Mouse (Mus musculus) WW6 (cell line): Measurements from ENCODE around the gene Gadd45gip1.
A peak's percentile ranks its signal among the peaks of the same experiment; 100 is the strongest.
"Not testable (repeated sequence)": the region's sequence is repeated elsewhere in the genome, so short reads cannot be mapped to it uniquely, and the experiment has no call there.

ENCODE experiments used
- DNase-seq: peaks from one replicate; pipeline ENCODE4 v3.0.0-alpha.2; 2013; ENCODE audit warnings: low read depth, low spot score

Gene Gadd45gip1

DNA sequence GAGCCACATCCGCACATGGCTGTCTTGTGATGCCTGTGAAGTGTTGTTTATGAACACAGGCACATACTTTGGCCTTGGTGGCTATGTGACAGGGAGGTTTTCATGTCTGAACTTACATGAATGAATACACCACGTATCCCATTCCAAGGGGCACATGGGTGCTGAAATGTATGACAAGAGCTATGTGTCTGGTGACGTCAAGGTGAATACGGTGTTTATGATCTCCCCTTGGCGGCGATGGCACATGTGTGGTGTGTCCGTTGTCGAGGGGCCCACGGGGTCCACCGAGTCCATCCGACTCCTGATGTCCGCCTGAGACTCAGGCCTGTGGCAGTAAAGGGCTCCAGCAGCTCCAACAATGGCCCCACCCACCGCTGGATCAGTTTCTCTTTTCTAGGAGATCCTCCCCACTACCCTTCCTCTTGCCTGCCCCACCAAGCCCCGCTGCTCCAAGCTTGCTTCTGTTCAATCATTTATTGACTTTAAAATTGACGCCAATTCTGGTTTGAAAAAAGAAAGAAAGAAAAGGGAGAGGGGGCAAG, 34.0 kb upstream of the Gadd45gip1 start:
- DNase-seq = no peak

DNA sequence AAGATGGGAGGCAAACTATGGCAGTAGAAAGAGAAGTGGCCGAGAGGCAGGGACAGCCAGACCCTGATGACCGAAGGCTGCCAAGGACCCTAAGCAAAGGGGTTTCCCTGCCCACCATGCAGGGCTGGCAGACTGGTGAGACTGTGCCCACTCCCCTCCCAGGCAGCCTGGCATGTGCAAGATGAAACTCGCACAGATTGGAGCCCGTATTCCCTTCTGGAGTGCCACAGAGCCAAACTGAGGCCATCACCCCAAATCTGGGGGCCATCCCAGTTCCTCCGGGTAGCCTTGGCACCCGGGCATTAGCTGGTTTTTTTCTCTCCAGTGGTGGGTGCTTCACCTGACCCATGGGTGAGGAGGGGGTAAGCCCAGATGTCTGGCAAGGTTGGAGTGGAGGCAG, 33.4 kb upstream of the Gadd45gip1 start:
- no peak for DNase-seq

DNA sequence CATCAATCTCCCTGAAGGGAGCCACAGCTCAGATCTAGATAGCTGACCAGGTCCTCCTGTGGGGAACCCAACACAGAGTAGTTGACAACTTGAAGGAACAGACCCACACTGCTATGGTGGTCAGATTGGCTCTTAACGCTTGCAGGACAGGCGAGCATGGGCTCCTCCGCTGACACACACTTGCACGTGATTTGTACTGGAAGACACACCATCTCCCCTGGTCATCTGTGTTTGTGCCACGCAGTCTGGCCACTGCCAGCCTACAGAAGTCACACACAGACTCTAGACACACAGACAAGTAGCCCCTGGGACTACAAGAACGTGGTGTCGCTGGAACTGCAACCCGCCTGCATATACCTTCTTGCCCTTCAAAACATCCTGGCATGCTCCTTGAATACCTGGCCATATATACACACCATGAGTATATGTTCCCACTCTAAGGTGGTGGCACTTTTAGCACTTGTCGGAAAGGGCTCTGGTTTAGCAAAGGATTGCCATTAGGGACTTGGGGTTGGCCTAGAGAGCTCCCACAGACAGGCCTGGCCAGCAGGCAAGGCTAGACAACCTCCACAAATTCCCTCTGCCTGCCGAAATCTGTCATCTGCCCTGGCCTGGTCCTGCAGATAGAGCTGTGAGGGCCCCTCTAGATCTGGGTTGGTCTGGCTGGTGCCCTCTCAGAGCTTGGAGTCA, 32.7 kb upstream of the Gadd45gip1 start:
- DNase-seq = no peak

DNA sequence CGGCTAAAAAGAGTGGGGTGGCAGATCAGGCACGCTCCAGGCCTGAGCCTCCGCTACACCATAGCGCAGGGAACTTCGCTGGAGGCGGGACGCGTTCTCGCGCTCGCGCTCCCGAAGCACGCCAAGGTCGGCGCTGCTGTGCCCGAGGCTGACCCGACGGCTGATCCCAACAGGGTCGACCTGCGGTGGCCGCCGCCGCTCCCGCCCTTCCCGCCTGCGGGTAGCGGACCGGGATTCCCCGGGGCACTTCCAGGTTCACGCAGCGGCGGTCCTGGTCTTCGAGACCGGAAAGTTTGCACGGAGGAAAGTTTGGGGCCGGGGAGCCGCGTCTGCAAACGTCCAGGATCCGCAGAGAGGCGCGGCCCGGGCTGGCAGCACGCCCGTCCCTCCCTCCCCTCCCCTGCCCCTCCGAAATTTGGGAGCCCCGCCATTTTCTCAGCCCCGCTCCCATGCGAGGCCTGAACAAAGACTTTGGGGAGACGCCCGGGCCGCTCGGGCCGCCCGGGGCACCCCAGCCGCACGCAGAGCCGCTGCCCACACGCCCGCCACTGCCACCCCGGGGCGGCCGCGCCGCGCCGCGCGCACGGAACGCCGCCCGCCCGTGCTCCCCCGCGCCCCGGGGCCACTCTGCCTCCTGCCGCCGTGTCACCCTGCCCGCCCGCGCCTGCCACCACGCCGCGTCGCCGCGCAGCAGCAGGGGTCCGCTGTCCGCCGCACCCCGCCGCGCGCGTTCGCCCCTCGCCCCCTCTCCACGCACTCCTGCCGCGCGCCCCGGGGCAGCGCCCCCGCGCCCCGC, 32.0 kb upstream of the Gadd45gip1 start:
- DNase-seq = no peak

DNA sequence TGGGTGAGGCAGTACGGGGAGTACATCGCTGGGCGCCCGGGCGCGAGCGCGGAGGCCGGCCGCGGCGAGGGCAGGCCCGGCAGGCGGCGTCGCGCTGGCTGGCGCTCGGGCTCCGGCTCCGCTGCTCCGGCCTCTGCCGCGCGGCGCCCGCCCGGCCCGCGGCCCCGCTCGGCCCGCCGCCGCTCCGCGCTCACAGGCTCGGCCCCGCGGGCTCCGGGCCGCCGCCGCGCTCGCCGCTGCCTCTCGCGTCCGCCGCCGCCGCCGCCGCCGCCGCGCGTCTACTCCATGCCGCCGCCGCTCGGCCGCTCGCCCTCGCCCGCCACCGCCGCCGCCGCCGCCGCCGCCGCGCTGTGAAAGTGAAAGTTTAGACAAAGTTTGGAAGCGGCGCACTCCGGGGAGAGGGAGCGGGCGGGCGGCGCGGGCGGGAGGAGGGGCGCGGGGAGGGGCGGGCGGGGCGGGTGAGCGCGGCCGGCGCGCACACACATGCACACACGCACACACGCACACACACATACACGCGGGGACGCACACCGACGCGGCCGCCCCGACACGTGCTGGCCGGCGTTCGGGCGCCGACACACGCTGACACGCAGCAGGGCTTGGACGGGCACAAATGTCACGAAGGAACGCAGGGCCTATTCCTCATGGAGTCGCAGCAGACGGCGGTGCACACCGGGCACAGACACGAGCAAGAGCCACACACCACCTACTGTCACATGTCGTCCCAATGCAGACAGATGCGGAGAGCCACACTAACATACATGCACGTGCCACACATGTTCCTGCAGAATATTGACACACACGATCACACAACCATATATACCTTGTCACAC, 31.1 kb upstream of the Gadd45gip1 start, which contains the start of gene Nfix:
Gene Nfix, minus strand, starts transcription at position 346 of the 833 bp plus-strand sequence.
- no peak for DNase-seq

DNA sequence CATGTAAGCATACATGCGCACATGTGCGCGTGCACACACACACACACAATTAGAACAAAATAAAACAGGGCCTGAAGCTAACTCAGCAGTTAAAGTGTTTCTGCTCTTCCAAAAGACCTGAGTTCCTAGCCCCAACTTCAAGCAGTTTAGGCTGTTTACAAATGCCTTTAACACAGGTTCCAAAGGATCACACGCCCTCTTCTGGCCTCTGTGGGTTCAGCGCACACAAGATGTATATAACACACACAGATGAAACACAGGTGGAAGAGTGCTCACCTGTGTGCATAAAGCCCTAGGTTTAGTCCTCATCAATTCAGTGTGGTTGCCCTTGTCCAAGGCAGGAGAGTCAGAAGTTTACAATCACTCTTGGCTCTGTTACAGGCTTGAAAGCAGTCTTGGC, 25.3 kb upstream of the Gadd45gip1 start:
- no peak for DNase-seq

DNA sequence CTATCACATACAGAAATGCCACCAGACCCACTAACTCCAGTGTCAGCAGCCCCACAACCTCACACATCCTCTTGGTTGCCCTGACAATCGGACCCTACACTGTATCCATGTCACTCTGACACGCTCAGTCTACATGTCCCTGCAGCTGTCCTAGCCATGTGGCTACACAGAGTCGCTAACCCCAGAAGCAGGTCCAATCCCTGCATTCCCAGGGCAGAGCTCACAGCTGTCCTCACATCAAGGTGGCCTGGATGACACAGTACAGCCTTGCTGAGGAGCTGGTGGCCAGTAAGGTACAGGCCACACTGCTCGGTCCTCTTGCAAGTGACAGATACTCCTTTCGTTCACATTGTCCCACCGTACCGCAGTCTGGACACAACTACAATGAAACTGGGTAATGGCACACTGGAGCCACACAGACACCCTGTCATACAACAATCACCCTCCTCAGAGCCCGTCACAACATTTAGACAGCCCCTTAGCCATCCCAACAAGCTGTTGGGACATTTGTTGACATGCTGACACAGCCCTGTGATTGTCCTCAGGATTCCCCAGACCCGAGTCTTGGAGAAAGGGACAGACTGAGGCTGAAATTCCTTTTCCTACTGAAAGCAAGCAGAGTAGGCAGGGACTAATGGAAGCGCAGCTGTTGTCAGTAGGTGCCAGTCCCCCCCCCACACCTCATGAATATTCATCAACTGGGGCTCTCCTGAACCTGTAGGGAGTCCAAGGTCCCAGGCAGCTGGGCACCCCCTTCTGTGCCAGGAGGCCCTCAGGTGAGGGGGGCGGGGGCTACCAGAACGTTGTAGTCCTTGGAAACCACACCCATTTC, 22.0 kb upstream of the Gadd45gip1 start:
- DNase-seq = no peak

DNA sequence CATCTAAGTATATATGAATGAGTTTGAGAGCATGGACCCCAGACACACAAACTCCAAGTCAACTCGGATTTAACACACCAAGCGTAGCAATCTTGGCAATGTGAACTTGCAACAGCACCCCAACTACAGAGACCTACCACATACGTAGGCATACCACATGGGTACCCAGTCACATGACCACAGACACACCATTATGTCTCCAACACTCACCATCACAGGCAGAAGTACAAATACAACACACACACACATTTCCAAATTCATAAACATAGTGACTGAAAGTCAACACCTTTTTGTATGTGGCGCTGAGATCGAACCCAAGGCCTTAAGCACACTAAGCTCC, 21.4 kb upstream of the Gadd45gip1 start:
- DNase-seq = no peak

DNA sequence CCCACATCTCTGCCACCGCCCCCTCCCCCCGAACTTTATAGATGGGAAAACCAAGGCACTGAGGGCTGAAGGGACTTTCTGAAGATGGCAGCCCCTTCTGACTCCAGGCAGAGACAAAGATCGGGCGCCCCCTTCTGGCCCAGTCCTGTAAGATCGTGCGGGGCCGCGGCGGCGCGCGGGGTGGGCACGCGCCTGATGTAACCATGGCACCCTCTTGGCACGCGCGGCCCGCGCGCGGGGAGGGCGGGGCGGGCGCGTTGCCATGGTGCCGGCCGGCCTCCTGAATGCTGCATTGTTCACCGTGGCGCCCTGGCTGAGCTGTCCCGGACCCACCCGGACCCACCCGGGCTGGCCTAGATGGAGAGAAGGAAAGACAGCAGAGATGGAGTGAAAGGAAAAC, 20.4 kb upstream of the Gadd45gip1 start:
- no peak for DNase-seq

DNA sequence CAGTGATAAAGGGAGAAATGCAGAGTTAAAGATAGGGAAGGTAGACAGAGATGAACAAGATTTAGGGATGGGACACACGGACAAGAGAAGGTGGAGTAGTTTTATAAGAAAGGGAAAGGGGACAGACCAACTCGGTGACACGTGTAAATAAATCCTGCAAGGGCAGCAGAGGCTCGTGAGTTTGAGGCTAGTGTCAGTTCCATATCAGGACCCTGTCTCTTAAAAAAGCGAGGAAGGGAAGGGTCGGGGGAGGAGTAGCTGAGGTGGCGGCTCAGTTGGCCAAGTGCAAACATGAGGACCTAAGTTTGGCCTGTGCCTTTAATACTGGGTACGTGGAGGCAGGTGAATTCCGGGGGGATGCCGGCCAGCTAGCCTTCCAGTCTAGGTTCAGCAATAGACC, 20.0 kb upstream of the Gadd45gip1 start:
- no peak for DNase-seq

DNA sequence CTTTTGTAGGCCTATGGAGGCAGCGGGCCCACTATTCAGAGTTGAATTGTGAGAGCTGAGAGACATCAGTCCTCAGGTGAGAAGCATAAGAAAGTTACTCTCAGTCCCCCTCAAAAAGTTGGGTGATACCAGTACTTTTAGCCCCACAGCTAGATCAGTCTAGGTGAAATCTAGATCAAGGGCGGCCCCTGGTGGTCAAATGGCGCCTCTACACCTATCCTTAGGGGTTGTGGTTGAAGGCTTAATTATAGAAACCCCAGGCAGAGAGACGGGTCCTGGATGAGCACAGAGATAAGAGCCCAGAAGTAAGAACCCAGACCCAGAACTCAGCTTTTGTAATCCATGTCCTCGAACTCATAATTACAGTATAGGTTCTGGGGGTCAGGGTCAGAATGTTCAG, 18.3 kb upstream of the Gadd45gip1 start:
- no peak for DNase-seq

DNA sequence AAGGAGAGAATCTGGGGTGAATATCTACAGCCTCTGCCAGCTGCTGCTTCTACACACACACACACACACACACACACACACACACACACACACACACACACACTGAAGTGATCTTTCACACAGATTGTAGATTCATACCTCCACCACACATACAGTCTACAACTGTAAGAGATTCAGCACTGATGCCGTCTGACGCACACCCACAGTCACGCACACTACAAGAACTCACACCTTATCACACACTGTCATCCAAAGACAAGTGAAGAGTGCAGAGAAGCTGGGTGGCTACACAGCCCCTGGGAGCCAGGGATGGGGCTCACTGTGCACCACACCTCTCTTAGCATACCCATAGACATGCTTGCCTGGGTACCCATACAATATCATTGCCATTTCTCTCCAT, 17.5 kb upstream of the Gadd45gip1 start:
- no peak for DNase-seq

DNA sequence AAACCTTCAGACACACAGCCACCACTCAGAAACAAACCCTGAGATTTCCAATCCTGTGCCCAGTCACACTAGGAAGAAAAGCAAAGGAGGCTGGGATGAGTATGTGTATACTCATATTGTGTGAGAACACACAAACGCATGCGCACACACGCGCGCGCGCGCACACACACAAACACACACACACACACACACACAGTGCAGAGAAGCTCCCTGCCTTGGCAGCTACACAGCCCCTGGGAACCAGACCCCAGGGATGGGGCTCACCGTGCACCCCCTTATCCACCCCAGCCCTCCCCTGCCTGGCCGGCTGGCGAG, 17.1 kb upstream of the Gadd45gip1 start:
- no peak for DNase-seq

DNA sequence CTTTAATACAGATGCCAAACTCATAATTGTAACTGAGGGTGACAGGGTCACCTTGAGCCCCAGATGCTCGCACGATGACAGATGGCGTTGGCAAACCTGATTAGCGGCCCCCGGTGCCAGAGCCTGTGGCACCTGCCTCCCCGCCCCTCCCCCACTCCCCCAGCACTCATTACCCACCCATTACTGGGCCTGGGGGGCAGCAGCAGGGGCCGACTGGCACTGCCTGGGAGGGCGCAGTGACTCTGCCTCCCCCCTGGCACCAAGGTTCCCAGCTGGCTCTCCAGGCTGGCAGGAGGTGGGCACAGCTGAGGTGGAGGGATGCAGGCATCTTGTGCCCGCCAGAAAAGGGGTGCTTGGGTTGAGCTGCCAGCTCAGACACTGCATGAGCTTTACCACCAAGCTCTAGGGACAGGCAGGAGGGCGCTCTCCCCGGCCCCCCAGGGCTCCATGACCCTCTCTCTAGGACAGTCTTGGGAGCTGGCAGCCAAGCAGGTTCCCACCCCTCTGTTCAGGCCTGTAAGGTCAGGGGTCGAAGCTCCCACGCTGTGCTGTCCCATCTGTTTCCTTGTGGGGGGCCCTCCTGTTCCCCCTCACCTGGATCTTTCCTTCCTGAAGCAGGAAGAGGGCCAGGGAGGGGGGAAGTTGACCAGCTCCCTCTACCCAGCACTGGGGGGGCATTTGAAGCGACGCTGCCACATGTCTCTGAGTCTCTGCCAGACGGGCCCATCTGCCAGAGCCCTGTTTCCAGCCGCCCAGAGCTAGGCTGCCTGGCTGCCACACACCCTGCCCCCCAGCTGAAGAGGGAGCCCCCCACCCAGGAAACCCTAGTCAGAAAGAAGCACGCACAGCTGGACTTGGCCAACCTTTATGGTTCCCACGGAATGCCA, 16.5 kb upstream of the Gadd45gip1 start:
- no peak for DNase-seq

DNA sequence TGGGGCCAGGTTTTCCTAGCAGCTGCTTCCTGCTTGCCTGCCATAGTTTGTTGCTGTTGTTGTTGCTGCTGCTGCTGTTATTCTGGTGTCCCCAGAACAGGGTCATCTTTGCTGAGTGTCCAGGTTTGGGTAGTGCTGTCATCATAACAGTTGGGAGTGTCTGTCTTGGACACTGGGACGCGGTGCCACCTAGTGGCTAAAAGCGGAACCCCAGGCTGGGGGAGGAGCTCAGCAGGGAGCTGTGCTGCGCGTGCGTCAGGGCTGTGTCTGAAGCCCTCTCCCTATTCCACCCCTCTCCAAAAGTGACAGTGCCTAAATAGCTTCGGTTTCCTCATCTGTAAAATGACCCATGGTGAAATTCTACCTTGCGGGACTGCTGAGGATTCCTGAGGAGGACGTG, 15.8 kb upstream of the Gadd45gip1 start:
- peak; percentile 80 for DNase-seq

DNA sequence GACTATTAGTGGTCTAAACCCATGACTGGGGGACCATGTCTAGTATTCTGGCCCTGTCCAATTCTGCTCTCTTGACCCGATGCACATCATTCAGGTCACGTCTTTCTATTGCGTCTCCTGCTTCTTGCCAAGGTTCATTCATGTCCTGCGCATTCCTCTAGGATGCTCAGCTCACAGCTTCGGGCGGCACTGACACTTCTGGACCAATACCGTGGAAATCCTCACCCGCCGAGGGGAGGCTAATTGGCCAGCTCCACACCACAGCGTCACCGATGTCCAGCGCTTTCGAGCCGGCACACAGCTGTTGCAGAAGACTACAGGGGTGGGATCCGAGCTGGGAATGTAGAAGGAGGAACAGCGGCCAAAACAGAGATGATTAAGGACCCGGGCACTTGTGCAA, 15.2 kb upstream of the Gadd45gip1 start:
- DNase-seq = no peak

DNA sequence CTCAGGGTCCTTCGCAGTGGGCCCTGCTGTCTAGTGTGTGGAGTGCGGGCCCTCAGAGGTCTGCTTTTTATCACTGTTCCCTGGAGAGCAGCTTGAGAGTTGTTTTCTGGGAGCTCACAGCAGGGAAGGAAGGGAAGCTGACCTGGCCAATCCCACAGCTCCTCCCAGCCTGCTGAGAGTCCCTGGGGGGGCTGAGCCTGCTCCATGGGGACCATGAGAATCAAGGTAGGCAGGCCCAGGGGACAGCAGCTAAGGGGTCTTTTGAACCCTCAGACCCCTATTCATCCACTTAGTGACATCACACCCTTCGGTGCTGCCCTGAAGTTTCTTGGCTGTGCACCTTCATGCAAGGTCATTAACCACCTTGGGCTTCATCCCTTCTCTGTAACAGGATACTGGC, 8.6 kb upstream of the Gadd45gip1 start, which contains the start of gene Dand5:
Gene Dand5, minus strand, starts transcription at position 101 of the 400 bp plus-strand sequence.
- no peak for DNase-seq

DNA sequence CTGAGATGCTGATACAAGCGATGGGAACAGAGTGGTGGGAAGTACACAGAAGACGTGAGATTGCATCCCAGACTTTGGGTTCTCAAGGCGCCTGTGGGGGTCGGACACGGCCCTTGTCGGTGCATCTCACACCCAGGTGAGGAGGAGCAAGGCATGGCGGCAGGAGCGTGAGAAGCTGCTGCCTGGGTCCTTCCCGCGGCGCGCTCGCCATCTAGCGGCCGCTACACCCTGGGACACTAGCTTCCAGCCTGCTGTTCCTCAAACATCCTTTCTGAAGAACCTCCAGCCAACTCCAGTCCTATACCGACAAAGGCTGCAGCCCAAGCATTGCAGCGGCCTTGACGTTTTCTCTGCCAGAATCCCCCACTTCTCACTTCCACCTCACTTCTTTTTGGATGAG, 7.7 kb upstream of the Gadd45gip1 start:
- peak; percentile 85 for DNase-seq

DNA sequence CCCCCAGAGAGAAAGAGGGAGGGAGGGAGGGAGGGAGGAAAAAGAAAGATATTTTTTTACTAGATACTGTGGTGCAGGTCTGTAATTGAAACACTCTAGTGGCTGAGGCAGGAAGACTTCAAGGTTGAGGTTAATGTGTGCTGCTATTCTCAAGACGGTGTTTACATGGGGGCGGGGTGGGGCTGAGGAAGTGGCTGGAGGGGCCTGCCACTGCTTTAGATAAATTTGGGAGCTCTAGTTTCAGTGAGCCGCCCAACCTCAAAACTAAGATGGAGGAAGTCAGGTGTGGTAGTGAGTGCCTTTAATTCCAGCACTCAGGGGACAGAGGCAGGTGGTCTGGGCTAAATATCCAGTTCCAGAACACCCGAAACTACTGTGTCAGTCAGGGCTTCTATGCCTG, 5.7 kb upstream of the Gadd45gip1 start:
- DNase-seq = no peak

DNA sequence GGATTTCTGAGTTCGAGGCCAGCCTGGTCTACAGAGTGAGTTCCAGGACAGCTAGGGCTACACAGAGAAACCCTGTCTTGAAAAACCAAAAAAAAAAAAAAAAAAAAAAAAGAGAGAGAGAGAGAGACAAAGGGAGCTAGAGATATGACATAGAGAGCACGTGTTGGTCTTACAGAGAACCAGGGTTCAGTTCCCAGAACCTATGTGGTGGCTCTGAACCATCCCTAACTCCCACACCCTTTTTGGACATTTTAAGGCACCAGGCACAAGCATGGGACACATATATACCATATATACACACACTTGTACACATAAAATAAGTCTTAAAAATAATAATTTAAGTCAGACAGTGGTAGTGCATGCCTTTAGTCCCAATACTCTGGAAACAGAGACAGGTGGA, 4.8 kb upstream of the Gadd45gip1 start:
- not testable (repeated sequence) for DNase-seq
